Mouse (Mus musculus) intestine, embryonic 14.5 days (tissue): ENCODE data around the gene Aifm2. TPM values are rescaled to one million over a fixed set of nuclear protein-coding genes. Genes with fewer than 3 reads are reported as not detected.

Experiments used
- ATAC-seq: fragments of 200-750 bp; cut with Nextera tagmentation; replicated peaks from 2 replicates; pipeline ENCODE4 v1.8.0; 2017; ENCODE audit warnings: low read depth, moderate number of reproducible peaks, moderate TSS enrichment, moderate library complexity; ENCODE audit not compliant: low FRiP score, low TSS enrichment
- DNase-seq: peaks from one replicate; pipeline ENCODE4 v3.0.0-alpha.2; 2018; ENCODE audit warnings: low spot score
- H3K27ac ChIP-seq: fragments of 300-500 bp; sonication (generic); 2 replicates; pipeline ENCODE4 v1.5.1; 2014; ENCODE audit warnings: low read depth, mild to moderate bottlenecking, control low read depth
- H3K27me3 ChIP-seq: fragments of 300-500 bp; sonication (generic); replicated peaks from 2 replicates; pipeline ENCODE4 v1.6.1; 2014; ENCODE audit warnings: low read length, control low read depth; ENCODE audit not compliant: control insufficient read depth, insufficient read depth
- H3K36me3 ChIP-seq: fragments of 300-500 bp; sonication (generic); 2 replicates; pipeline ENCODE4 v1.6.1; 2014; ENCODE audit warnings: low read length, control low read depth; ENCODE audit not compliant: control insufficient read depth, insufficient read depth
- H3K4me1 ChIP-seq: fragments of 300-500 bp; sonication (generic); replicated peaks from 2 replicates; pipeline ENCODE4 v1.6.1; 2014; ENCODE audit warnings: low read length, control low read depth, mixed read lengths; ENCODE audit not compliant: control insufficient read depth, insufficient read depth
- H3K4me2 ChIP-seq: fragments of 300-500 bp; sonication (generic); 2 replicates; pipeline ENCODE4 v1.6.1; 2014; ENCODE audit warnings: low read length
- H3K4me3 ChIP-seq: fragments of 300-500 bp; sonication (generic); 2 replicates; pipeline ENCODE4 v1.5.1; 2014; ENCODE audit warnings: low read depth, low read length, control low read depth, mixed read lengths
- H3K9ac ChIP-seq: fragments of 300-500 bp; sonication (generic); 2 replicates; pipeline ENCODE4 v1.6.1; 2014; ENCODE audit warnings: mild to moderate bottlenecking, low read length
- H3K9me3 ChIP-seq: fragments of 300-500 bp; sonication (generic); 2 replicates; pipeline ENCODE4 v1.6.1; 2016; ENCODE audit warnings: low read length, control low read depth; ENCODE audit not compliant: control insufficient read depth
- WGBS: fragments of 180-500 bp; shearing (Covaris S2); extraction: QIAGEN DNeasy Blood & Tissue Kit; methylation state at CpG from one replicate; pipeline ENCODE4 v1.1.7; 2014; 5-methylcytosine and 5-hydroxymethylcytosine counted together
- polyA plus RNA-seq: library from polyadenylated mRNA; unstranded; fragments of >200 nt; fragmentation: Nextera tagmentation; extraction: Ambion mirVana; gene quantifications from 2 replicates; pipeline ENCODE4 v1.2.1, GENCODE M21; 2014

Gene Aifm2
- polyA plus RNA-seq, 1 experiment from 2014 or later: 19.1 TPM

- 73% methylated on average over 3 of the region's 3 CpGs for WGBS
- no peak overlapping the region for H3K9ac ChIP-seq
- H3K27me3 ChIP-seq: no peaks in the 10 kb centered on the region
- H3K4me3 ChIP-seq: no peak overlapping the region
- peaks cover 3% of the 10 kb centered on the region; the same call in 1 of the 2 replicates for H3K4me1 ChIP-seq
- no peaks in the 10 kb centered on the region for H3K9me3 ChIP-seq
- DNase-seq (no peak), ATAC-seq (no peak)
- no peak overlapping the region for H3K27ac ChIP-seq
- H3K4me2 ChIP-seq: no peak overlapping the region
- H3K36me3 ChIP-seq: no peaks in the 10 kb centered on the region
Measured at GRCm38 (mm10) chr10:61713601-61714000, 1.5 kb upstream of the Aifm2 start.

DNA sequence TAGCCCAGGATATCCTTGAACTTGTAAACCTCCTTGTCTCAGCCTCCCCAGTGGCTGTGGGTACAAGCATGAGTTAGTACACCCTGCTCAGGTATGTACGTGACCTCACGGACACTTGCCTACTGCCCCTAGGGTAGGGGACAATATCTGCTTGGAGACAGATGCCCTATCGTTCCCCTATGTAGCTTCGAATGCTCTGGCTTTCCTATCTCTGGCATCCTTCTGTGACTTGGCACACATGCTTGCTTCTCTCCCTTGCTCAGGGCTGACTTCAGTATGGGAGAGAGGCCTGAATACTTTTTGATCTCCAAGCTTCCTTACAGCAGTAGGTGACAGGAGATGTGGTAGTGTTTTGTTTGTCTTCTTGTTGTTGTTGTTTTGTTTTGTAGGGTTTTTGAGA is 917 bp upstream of the Aifm2 start:
- WGBS: 91% methylated on average over 4 of the region's 4 CpGs
- H3K4me1 ChIP-seq: peaks cover 3% of the 10 kb centered on the region; the same call in 1 of the 2 replicates

DNA sequence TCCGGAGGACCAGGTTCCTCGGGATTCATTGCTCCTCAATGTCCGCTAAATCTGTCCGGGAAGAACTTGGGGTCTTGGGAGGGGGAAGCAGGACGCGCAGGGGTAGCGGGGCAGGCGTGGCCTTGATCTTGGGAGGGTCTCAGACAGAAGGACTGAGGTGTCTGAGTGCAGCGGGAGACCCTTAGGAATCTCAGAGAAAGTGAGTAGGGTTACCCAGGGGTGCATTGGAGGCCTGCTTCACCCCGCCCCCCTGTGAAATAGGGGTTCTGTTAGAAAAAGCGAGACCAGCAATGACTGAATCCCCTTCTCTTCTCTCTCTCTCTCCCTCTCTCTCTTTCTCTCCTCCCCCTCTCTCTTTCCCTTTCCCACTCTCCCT is 387 bp downstream of the Aifm2 start:
- no peak overlapping the region for H3K27ac ChIP-seq
- peak overlapping the region; percentile 67 for H3K4me3 ChIP-seq
- H3K27me3 ChIP-seq: no peaks in the 10 kb centered on the region
- no peak for DNase-seq
- H3K9ac ChIP-seq: peak overlapping the region; percentile 54
- 2% methylated on average over 9 of the region's 11 CpGs for WGBS
- no peaks in the 10 kb centered on the region for H3K9me3 ChIP-seq
- no peak; the same call in 1 of the 2 replicates for ATAC-seq
- peaks cover 3% of the 10 kb centered on the region; the same call in 1 of the 2 replicates for H3K4me1 ChIP-seq
- no peaks in the 10 kb centered on the region for H3K36me3 ChIP-seq
- H3K4me2 ChIP-seq: peak overlapping the region; percentile 85

More for the DNA sequence above, 917 bp upstream of the Aifm2 start:
- Histone ChIP-seq H3K4me3 (no peak overlapping the region), H3K36me3 (no peaks in the 10 kb centered on the region), H3K9ac (no peak overlapping the region), H3K4me2 (no peak overlapping the region), H3K27me3 (no peaks in the 10 kb centered on the region), H3K27ac (no peak overlapping the region), H3K9me3 (no peaks in the 10 kb centered on the region)
- ATAC-seq: no peak
- no peak for DNase-seq

GRCm38 (mm10) chr10:61715996-61716864 is 1.2 kb downstream of the Aifm2 start:
- DNase-seq: no peak

DNA sequence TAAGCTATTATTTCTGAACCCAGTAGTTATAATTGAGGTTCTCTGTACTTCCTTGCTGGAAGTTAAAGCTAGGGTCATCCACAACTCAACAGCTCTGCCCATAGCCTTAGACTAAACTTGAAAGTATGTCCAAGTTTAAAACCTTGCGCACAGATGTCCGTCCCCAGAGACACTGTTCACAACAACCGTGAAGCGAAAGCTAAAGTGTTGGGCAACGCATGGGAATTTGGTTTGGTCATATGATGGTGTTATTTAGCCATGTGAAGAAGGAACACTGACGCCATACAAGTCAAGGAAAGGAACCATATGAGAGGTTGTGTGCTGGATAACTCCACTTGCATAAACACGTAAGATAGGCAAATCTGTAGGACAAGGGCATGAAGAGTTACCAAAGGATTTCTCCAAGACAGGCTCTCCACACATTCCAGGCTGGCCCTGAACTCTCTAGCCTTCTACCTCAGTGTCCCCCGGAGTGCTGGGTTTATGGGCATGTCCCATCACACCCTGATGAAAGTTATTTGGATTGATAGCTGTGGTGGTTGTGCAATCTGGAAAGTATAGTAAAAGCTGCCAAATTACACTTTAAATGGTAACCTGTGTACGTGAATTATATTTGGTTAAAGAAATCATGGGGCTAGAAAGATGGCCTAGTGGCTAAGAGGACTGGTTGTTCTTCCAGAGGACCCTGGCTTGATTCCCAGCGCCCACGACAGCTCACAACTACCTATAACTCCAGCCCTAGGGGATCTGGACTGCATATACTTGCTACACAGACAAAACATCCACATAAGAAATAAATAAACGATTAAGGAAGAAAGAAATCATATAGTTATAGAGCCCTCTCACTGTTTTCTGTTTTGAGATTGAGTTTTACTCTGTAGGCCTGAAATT is 2.6 kb downstream of the Aifm2 start:
- no peak for ATAC-seq
- Histone ChIP-seq H3K9me3 (no peaks in the 10 kb centered on the region), H3K36me3 (no peaks in the 10 kb centered on the region), H3K27ac (no peak overlapping the region), H3K9ac (no peak overlapping the region), H3K27me3 (no peaks in the 10 kb centered on the region), H3K4me3 (no peak overlapping the region), H3K4me2 (no peak overlapping the region), H3K4me1 (peaks cover 3% of the 10 kb centered on the region; the same call in 1 of the 2 replicates)
- 91% methylated on average over 12 of the region's 12 CpGs for WGBS
- DNase-seq: no peak

More at GRCm38 (mm10) chr10:61715996-61716864, 1.2 kb downstream of the Aifm2 start:
- 75% methylated on average over 7 of the region's 7 CpGs for WGBS
- Histone ChIP-seq H3K4me2 (peak overlapping the region; percentile 85), H3K4me1 (peaks cover 3% of the 10 kb centered on the region; the same call in 1 of the 2 replicates), H3K9ac (no peak overlapping the region), H3K9me3 (no peaks in the 10 kb centered on the region), H3K27me3 (no peaks in the 10 kb centered on the region), H3K4me3 (peak overlapping the region; percentile 67; the same call in 1 of the 2 replicates), H3K27ac (no peak overlapping the region), H3K36me3 (no peaks in the 10 kb centered on the region)
- ATAC-seq: no peak

DNA sequence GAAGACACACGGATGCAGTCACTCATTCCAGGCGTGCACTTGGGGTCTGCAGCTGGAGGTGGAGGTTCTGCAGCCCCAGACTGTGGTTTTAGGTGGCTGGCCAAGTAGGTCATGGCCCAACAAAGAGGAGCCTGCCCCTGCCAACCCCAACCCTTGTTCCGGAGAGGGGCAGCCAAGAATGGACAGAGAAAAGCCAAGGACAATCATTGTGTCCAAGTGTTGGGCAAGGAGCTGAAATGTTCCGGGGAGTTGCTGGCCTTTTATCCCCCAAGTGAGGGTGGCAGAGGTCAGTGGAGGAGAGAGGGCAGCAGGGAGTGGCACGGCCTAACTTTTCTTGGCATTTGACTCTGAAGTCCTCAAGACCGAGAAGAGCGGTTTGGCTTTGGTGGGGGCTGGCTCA is 5.3 kb downstream of the Aifm2 start:
- H3K4me3 ChIP-seq: no peak overlapping the region
- no peak overlapping the region for H3K9ac ChIP-seq
- H3K27me3 ChIP-seq: no peaks in the 10 kb centered on the region
- H3K4me1 ChIP-seq: peaks cover 3% of the 10 kb centered on the region; the same call in 1 of the 2 replicates
- WGBS: 90% methylated on average over 7 of the region's 7 CpGs
- DNase-seq (no peak), ATAC-seq (no peak)
- no peaks in the 10 kb centered on the region for H3K36me3 ChIP-seq
- no peaks in the 10 kb centered on the region for H3K9me3 ChIP-seq
- no peak overlapping the region for H3K4me2 ChIP-seq
- no peak overlapping the region for H3K27ac ChIP-seq

GRCm38 (mm10) chr10:61722215-61722614 is 7.2 kb downstream of the Aifm2 start:
- WGBS: 81% methylated on average over 3 of the region's 3 CpGs
- ATAC-seq: no peak

DNA sequence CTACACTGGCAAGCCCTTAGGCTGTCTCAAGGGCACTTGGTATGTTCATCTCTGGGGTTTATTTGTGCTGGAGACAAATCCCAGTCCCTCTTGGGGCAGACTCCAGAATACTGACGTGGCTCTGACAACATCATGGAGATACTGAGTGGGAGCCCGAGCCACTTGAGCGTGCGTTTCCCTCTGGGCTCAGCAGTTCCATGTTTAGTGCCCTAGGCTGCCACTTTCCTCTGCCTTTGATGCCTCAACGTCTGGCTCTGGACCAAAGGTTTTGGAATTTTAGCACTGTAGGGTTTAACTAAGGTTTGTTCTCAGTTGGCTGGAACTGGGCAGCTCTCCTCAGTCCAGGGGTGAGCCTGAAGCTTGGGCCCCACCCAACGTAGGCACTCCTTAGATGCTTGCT is 8.2 kb downstream of the Aifm2 start:
- Histone ChIP-seq H3K4me3 (no peak overlapping the region), H3K4me1 (no peaks in the 10 kb centered on the region), H3K27me3 (no peaks in the 10 kb centered on the region), H3K9me3 (no peaks in the 10 kb centered on the region), H3K27ac (no peak overlapping the region), H3K36me3 (0 out of 2 replicates have a peak, but pooled peaks cover 4% of the 10 kb centered on the region), H3K4me2 (no peak overlapping the region), H3K9ac (no peak overlapping the region)
- DNase-seq: no peak
- 68% methylated on average over 6 of the region's 6 CpGs for WGBS
- no peak for ATAC-seq

More at GRCm38 (mm10) chr10:61722215-61722614, 7.2 kb downstream of the Aifm2 start:
- Histone ChIP-seq H3K4me1 (no peaks in the 10 kb centered on the region), H3K36me3 (no peaks in the 10 kb centered on the region), H3K4me3 (no peak overlapping the region), H3K9me3 (no peaks in the 10 kb centered on the region), H3K27ac (no peak overlapping the region), H3K27me3 (no peaks in the 10 kb centered on the region), H3K4me2 (no peak overlapping the region), H3K9ac (no peak overlapping the region)
- DNase-seq: no peak
